Mouse (Mus musculus) brain, embryonic 14.5 days (tissue): ENCODE data around the gene Cntn5.

Experiments
- CTCF ChIP-seq: fragments of 200-500 bp; IDR thresholded peaks from 2 replicates; pipeline ENCODE4 v1.5.1; 2012; ENCODE audit warnings: inconsistent platforms, mild to moderate bottlenecking, moderate library complexity, borderline replicate concordance; ENCODE audit not compliant: insufficient read depth, insufficient read length; ENCODE audit errors: extremely low read depth
- POLR2A ChIP-seq: fragments of 200-500 bp; IDR thresholded peaks from 2 replicates; pipeline ENCODE4 v1.6.1; 2012; ENCODE audit warnings: mild to moderate bottlenecking, inconsistent platforms, borderline replicate concordance; ENCODE audit not compliant: poor library complexity, insufficient read depth, insufficient read length, severe bottlenecking; ENCODE audit errors: extremely low read depth

GRCm38 (mm10) chr9:9859323-9859722 lies 1045.3 kb downstream of the Cntn5 start:
- TF ChIP-seq CTCF (no peak), POLR2A (no peak)
